Mouse (Mus musculus): ENCODE data around the gene Gm45716.

DNA sequence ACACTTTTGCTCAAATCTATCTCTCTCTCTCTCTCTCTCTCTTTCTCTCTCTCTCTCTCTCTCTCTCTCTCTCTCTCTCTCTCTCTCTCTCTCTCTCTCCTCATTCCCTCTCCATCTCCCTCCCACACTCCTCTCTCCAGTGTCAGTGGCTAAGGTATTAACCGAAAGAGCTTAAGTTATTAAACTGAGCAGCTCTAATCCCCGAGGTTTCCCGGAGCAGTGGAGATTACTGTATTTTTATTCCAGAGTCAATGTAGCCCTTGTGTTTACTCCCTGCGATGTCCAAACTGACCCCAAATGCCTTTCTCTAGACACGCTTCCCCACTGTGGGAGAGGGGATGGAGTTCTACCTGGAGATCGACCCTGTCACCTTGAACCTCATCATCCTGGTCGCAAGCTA, at the start of gene Gm45716:
- TF ChIP-seq CTCF (IDR thresholded peaks at IDR 0.05; ENCODE audit: low read depth) (no peak), EP300 (IDR thresholded peaks at IDR 0.05; ENCODE audit: low read depth) (no peak)
